Mouse (Mus musculus) Muller cell, postnatal 12 days (primary cell): ENCODE measurements at regions not wholly inside any gene's neighbourhood (a gene's known extent, or its start where the extent isn't known, plus 50 kb on each side); places are given as distances from the start of the nearest gene placed in this dataset.

Source experiments
- DNase-seq: peaks from one replicate; pipeline ENCODE4 v3.0.0-alpha.2; 2015; ENCODE audit errors: inconsistent ontology term

GRCm38 (mm10) chr11:90136307-90136706, 51.2 kb upstream of the Gm45716 start:
- no peak for DNase-seq
